Mouse (Mus musculus) kidney, embryonic 15.5 days (tissue): ENCODE measurements at regions not wholly inside any gene's neighbourhood (a gene's known extent, or its start where the extent isn't known, plus 50 kb on each side); places are given as distances from the start of the nearest gene placed in this dataset.

Experiments
- ATAC-seq: fragments of 200-750 bp; cut with Nextera tagmentation; replicated peaks from 2 replicates; pipeline ENCODE4 v1.8.0; 2017; ENCODE audit warnings: moderate TSS enrichment; ENCODE audit not compliant: low FRiP score
- H3K27ac ChIP-seq: fragments of 300-500 bp; sonication (generic); 2 replicates; pipeline ENCODE4 v1.5.1; 2015; ENCODE audit warnings: mild to moderate bottlenecking, inconsistent platforms
- H3K27me3 ChIP-seq: fragments of 300-500 bp; sonication (generic); 2 replicates; pipeline ENCODE4 v1.6.1; 2015; ENCODE audit warnings: inconsistent platforms
- H3K36me3 ChIP-seq: fragments of 300-500 bp; sonication (generic); 2 replicates; pipeline ENCODE4 v1.6.1; 2015; ENCODE audit warnings: inconsistent platforms
- H3K4me1 ChIP-seq: fragments of 300-500 bp; sonication (generic); 2 replicates; pipeline ENCODE4 v1.6.1; 2015; ENCODE audit warnings: inconsistent platforms
- H3K4me2 ChIP-seq: fragments of 300-500 bp; sonication (generic); 2 replicates; pipeline ENCODE4 v1.6.1; 2015; ENCODE audit warnings: moderate library complexity, mild to moderate bottlenecking, inconsistent platforms
- H3K4me3 ChIP-seq: fragments of 300-500 bp; sonication (generic); replicated peaks from 2 replicates; pipeline ENCODE4 v1.5.1; 2015; ENCODE audit warnings: mild to moderate bottlenecking, inconsistent platforms
- H3K9ac ChIP-seq: fragments of 300-500 bp; sonication (generic); 2 replicates; pipeline ENCODE4 v1.6.1; 2015; ENCODE audit warnings: mild to moderate bottlenecking, inconsistent platforms
- H3K9me3 ChIP-seq: fragments of 300-500 bp; sonication (generic); replicated peaks from 2 replicates; pipeline ENCODE4 v1.6.1; 2016; ENCODE audit warnings: inconsistent platforms
- WGBS: fragments of 180-500 bp; shearing (Covaris S2); methylation state at CpG from one replicate; pipeline ENCODE4 v1.1.7; 2015; ENCODE audit warnings: mixed read lengths; 5-methylcytosine and 5-hydroxymethylcytosine counted together

GRCm38 (mm10) chr1:136723839-136724443 is 99.2 kb downstream of the Zfp281 start:
- WGBS, result 87% methylated on average over 13 of the region's 13 CpGs
- H3K4me2 ChIP-seq, result no peak overlapping the region
- no peaks in the 10 kb centered on the region for H3K4me1 ChIP-seq
- ATAC-seq, result no peak
- no peaks in the 10 kb centered on the region for H3K9me3 ChIP-seq
- no peak overlapping the region for H3K9ac ChIP-seq
- no peak overlapping the region for H3K4me3 ChIP-seq
- no peak overlapping the region for H3K27ac ChIP-seq
- no peaks in the 10 kb centered on the region for H3K36me3 ChIP-seq
- no peaks in the 10 kb centered on the region for H3K27me3 ChIP-seq

GRCm38 (mm10) chr1:136725242-136725641 is 100.5 kb downstream of the Zfp281 start:
- 32% methylated on average over 4 of the region's 4 CpGs for WGBS
- Histone ChIP-seq H3K27me3 (no peaks in the 10 kb centered on the region), H3K36me3 (no peaks in the 10 kb centered on the region), H3K9ac (no peak overlapping the region), H3K4me1 (no peaks in the 10 kb centered on the region), H3K27ac (no peak overlapping the region), H3K4me2 (no peak overlapping the region), H3K9me3 (no peaks in the 10 kb centered on the region), H3K4me3 (no peak overlapping the region)
- no peak; the same call in 1 of the 2 replicates for ATAC-seq

- H3K4me3 ChIP-seq, result no peak overlapping the region
- peaks cover 7% of the 10 kb centered on the region for H3K27me3 ChIP-seq
- ATAC-seq, result no peak
- no peak overlapping the region for H3K9ac ChIP-seq
- H3K9me3 ChIP-seq, result no peaks in the 10 kb centered on the region
- no peak overlapping the region for H3K4me2 ChIP-seq
- no peak overlapping the region for H3K27ac ChIP-seq
- no peaks in the 10 kb centered on the region for H3K4me1 ChIP-seq
- no peaks in the 10 kb centered on the region for H3K36me3 ChIP-seq
- WGBS, result 67% methylated on average over 11 of the region's 11 CpGs
Measured at GRCm38 (mm10) chr1:136726145-136726935, 101.6 kb downstream of the Zfp281 start.

- Histone ChIP-seq H3K27ac (no peak overlapping the region), H3K4me3 (no peak overlapping the region), H3K9me3 (no peaks in the 10 kb centered on the region), H3K27me3 (peaks cover 7% of the 10 kb centered on the region), H3K9ac (no peak overlapping the region), H3K36me3 (no peaks in the 10 kb centered on the region), H3K4me1 (no peaks in the 10 kb centered on the region), H3K4me2 (no peak overlapping the region)
- no peak for ATAC-seq
- WGBS, result 59% methylated on average over 7 of the region's 7 CpGs
Measured at GRCm38 (mm10) chr1:136727868-136728631, 103.3 kb downstream of the Zfp281 start.

DNA sequence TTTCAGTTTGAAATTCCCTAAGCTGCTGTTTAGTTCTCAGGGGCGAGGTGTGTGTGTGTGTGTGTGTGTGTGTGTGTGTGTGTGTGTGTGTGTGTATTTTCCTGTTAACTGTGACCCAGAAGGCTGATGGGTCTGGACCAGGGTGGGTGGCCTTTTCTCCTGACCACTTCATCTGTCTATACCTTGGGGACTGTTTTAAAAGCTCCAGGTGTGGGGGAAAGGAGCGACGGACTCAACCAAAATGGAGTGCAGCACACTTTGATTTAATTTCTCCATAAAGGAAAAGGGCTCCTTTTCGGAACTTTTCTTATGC is 103.9 kb downstream of the Zfp281 start:
- peaks cover 7% of the 10 kb centered on the region for H3K27me3 ChIP-seq
- no peaks in the 10 kb centered on the region for H3K36me3 ChIP-seq
- no peak overlapping the region for H3K4me3 ChIP-seq
- H3K4me2 ChIP-seq, result no peak overlapping the region
- WGBS, result 83% methylated on average over 4 of the region's 4 CpGs
- no peak overlapping the region for H3K27ac ChIP-seq
- H3K9ac ChIP-seq, result no peak overlapping the region
- ATAC-seq, result no peak
- H3K9me3 ChIP-seq, result no peaks in the 10 kb centered on the region
- no peaks in the 10 kb centered on the region for H3K4me1 ChIP-seq

- Histone ChIP-seq H3K9ac (no peak overlapping the region), H3K36me3 (no peaks in the 10 kb centered on the region), H3K27me3 (peaks cover 7% of the 10 kb centered on the region), H3K4me3 (no peak overlapping the region), H3K27ac (no peak overlapping the region), H3K9me3 (no peaks in the 10 kb centered on the region), H3K4me2 (no peak overlapping the region), H3K4me1 (no peaks in the 10 kb centered on the region)
- WGBS, result 65% methylated on average over 11 of the region's 11 CpGs
- ATAC-seq, result no peak
Measured at GRCm38 (mm10) chr1:136730638-136731037, 105.9 kb downstream of the Zfp281 start.

DNA sequence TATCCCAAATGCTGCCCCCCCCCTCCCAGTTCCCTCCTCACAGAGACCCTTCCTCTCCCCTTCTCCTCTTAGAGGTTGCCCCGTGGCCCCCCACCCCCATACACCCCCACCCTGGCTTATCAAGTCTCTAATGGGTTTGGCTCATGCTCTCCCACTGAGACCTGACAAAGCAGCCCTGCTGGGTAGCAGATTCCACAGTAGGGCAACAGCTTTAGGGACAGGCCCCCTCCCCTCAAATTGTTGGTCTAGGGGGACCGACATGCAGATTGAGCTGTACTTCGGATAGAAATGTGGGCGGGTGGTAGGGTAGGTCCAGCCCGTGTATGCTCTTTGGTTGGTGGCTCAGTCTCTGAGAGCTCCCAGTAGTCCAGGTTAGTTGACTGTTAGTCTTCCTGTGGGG is 113.3 kb downstream of the Zfp281 start:
- ATAC-seq, result no peak

GRCm38 (mm10) chr1:136739486-136739885 is 114.8 kb downstream of the Zfp281 start:
- no peak overlapping the region for H3K27ac ChIP-seq
- no peaks in the 10 kb centered on the region; the same call in 1 of the 2 replicates for H3K9me3 ChIP-seq
- H3K36me3 ChIP-seq, result no peaks in the 10 kb centered on the region
- no peak for ATAC-seq
- no peak overlapping the region for H3K9ac ChIP-seq
- H3K27me3 ChIP-seq, result no peaks in the 10 kb centered on the region
- WGBS, result 88% methylated on average over 5 of the region's 5 CpGs
- H3K4me1 ChIP-seq, result no peaks in the 10 kb centered on the region
- no peak overlapping the region for H3K4me3 ChIP-seq
- no peak overlapping the region for H3K4me2 ChIP-seq

More for the DNA sequence above, 113.3 kb downstream of the Zfp281 start:
- WGBS, result 52% methylated on average over 5 of the region's 5 CpGs
- no peak overlapping the region for H3K27ac ChIP-seq
- no peaks in the 10 kb centered on the region for H3K27me3 ChIP-seq
- no peak overlapping the region for H3K4me2 ChIP-seq
- no peaks in the 10 kb centered on the region for H3K36me3 ChIP-seq
- no peaks in the 10 kb centered on the region for H3K4me1 ChIP-seq
- H3K9ac ChIP-seq, result no peak overlapping the region
- H3K4me3 ChIP-seq, result no peak overlapping the region
- no peaks in the 10 kb centered on the region; the same call in 1 of the 2 replicates for H3K9me3 ChIP-seq

DNA sequence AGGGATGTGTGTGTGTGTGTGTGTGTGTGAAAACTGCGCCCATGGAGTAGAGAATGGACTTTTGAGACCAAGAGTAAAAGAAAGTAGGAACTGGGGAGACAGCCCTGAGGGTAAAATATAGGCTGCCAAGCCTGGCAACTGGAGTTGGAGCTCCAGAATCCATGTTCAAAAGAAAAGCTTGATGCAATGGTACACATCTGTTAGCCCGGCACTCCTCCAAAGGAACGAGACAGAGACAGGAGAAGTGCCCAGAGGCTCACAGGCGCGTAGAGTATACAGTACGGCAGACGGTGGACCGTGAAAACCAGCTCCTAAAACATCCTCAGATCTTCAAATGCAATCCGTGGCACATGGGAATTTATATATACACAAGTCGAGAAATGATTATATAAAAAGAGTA is 116.4 kb downstream of the Zfp281 start:
- Histone ChIP-seq H3K27me3 (no peaks in the 10 kb centered on the region), H3K9me3 (no peaks in the 10 kb centered on the region; the same call in 1 of the 2 replicates), H3K27ac (no peak overlapping the region), H3K4me3 (no peak overlapping the region), H3K4me2 (no peak overlapping the region), H3K4me1 (no peaks in the 10 kb centered on the region), H3K36me3 (no peaks in the 10 kb centered on the region), H3K9ac (no peak overlapping the region)
- WGBS, result 89% methylated on average over 10 of the region's 10 CpGs
- ATAC-seq, result no peak

DNA sequence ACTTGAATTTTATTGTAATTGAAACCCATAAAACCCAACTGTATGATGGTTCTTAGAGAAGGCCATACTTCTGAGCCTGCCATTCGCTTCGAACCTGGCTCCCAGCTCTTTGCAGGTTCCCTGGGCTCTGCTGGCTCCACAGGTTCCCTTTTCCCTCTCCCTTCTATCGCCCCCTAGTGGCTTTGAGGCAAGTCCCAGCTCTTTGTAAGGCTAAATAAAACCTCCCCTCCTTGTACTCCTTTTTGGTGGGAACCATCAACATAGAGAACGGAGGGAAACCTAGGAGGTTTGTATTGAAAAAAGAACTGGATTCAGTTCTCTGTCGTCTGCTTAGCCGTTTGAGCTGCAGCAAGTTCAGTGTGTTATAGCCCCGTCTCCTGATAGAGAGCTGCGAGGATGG is 124.5 kb downstream of the Zfp281 start:
- no peak overlapping the region for H3K9ac ChIP-seq
- H3K9me3 ChIP-seq, result no peaks in the 10 kb centered on the region
- WGBS, result 61% methylated on average over 8 of the region's 8 CpGs
- no peaks in the 10 kb centered on the region for H3K36me3 ChIP-seq
- no peak for ATAC-seq
- no peak overlapping the region for H3K4me3 ChIP-seq
- H3K4me2 ChIP-seq, result no peak overlapping the region
- H3K27ac ChIP-seq, result no peak overlapping the region
- no peaks in the 10 kb centered on the region for H3K4me1 ChIP-seq
- H3K27me3 ChIP-seq, result no peaks in the 10 kb centered on the region

DNA sequence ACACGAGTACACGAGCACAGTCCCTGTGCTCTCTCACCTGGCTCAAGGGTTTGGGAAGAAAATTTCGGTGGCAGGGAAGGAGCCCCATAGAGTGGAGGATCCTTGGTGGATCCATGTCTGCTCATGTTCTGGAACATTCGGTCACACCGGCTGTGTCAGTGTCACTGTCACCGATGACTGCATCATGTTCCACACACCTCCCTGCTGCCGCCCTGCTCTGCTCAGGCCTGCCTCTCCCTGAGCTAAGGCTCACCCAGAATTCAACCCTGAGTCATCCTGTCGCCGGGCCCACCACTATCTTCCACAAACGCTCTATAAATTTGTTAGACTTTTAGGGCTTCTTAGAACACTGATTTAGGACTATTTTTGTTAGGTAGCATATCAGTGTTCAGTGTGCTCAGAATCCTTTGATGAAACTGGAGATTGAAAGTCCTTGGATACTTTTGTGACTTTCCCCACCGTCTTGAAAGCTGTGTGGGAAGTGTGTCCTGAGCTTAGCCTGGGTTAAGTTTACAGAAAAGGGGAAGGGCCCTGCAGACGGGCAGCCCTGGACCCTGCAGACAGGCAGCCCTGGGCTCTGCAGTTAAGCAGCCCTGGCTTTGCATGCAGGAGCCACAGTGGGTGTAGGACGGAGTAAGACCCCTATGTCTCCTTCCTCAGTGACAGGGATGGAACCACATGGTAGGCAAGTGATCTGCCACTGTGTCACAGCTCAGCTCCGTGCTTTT is 126.9 kb downstream of the Zfp281 start:
- H3K27me3 ChIP-seq, result no peaks in the 10 kb centered on the region
- no peak overlapping the region for H3K4me2 ChIP-seq
- H3K9ac ChIP-seq, result no peak overlapping the region
- H3K9me3 ChIP-seq, result no peaks in the 10 kb centered on the region
- no peak overlapping the region for H3K27ac ChIP-seq
- peak; percentile 50; the same call in 1 of the 2 replicates for ATAC-seq
- no peaks in the 10 kb centered on the region for H3K4me1 ChIP-seq
- WGBS, result 51% methylated on average over 14 of the region's 14 CpGs
- H3K36me3 ChIP-seq, result no peaks in the 10 kb centered on the region
- no peak overlapping the region for H3K4me3 ChIP-seq

DNA sequence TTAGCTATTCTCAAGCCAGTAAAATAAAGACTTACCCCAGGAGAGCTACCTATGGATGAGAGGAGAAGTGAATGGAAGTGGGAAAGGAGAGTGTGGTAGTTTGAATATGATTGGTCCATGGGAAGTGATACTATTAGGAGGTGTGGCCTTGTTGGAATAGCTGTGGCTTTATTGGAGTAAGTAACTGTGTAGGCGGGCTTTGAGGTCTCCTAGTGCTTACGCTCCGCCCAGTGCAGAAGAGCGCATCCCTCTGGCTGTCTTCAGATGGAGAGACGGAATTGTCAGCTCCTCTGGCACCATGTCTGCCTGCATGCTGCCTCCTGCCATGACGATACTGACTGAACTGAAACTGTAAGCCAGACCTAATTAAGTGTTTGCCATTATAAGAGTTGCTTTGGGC is 129.6 kb downstream of the Zfp281 start:
- Histone ChIP-seq H3K4me1 (no peaks in the 10 kb centered on the region), H3K36me3 (no peaks in the 10 kb centered on the region), H3K9ac (no peak overlapping the region), H3K4me3 (no peak overlapping the region), H3K27me3 (no peaks in the 10 kb centered on the region), H3K4me2 (no peak overlapping the region), H3K27ac (no peak overlapping the region), H3K9me3 (no peaks in the 10 kb centered on the region)
- 92% methylated on average over 6 of the region's 6 CpGs for WGBS
- ATAC-seq, result no peak
